Mouse (Mus musculus) midbrain, embryonic 10.5 days (tissue): Measurements from ENCODE around the gene Ccdc14. TPM values are rescaled to one million over a fixed set of nuclear protein-coding genes. Genes with fewer than 3 reads are reported as not detected.

Experiments
- DNase-seq: peaks from one replicate; pipeline ENCODE4 v3.0.0-alpha.2; 2017; ENCODE audit warnings: low spot score
- H3K27ac ChIP-seq: fragments of 300-500 bp; sonication (generic); replicated peaks from 2 replicates; pipeline ENCODE4 v1.5.1; 2016; ENCODE audit warnings: mild to moderate bottlenecking
- H3K27me3 ChIP-seq: fragments of 300-500 bp; sonication (generic); 2 replicates; pipeline ENCODE4 v1.6.1; 2016; ENCODE audit warnings: low read depth, mild to moderate bottlenecking; ENCODE audit not compliant: poor library complexity, severe bottlenecking
- H3K36me3 ChIP-seq: fragments of 300-500 bp; sonication (generic); 2 replicates; pipeline ENCODE4 v1.6.1; 2016; ENCODE audit warnings: mild to moderate bottlenecking, moderate library complexity
- H3K4me1 ChIP-seq: fragments of 300-500 bp; sonication (generic); 2 replicates; pipeline ENCODE4 v1.6.1; 2016
- H3K4me3 ChIP-seq: fragments of 300-500 bp; sonication (generic); 2 replicates; pipeline ENCODE4 v1.5.1; 2016; ENCODE audit warnings: mild to moderate bottlenecking, moderate library complexity
- H3K9me3 ChIP-seq: fragments of 300-500 bp; sonication (generic); replicated peaks from 2 replicates; pipeline ENCODE4 v1.6.1; 2016; ENCODE audit warnings: mild to moderate bottlenecking
- whole genome bisulfite sequencing: fragments of 180-500 bp; shearing (Covaris S2); methylation state at CpG from one replicate; pipeline ENCODE4 v1.1.7; 2016; 5-methylcytosine and 5-hydroxymethylcytosine counted together
- polyA plus RNA-seq: library from polyadenylated mRNA; unstranded; fragments of >200 nt; fragmentation: Nextera tagmentation; extraction: Ambion mirVana; gene quantifications from 2 replicates; pipeline ENCODE4 v1.2.1, GENCODE M21; 2016

Gene Ccdc14
- polyA plus RNA-seq, 1 experiment from 2014 or later, result 10.3 TPM

- Histone ChIP-seq H3K9me3 (peaks cover 12% of the 10 kb centered on the region), H3K27ac (no peak overlapping the region), H3K4me1 (peaks cover 10% of the 10 kb centered on the region), H3K36me3 (peaks cover 10% of the 10 kb centered on the region), H3K27me3 (peaks cover 56% of the 10 kb centered on the region), H3K4me3 (no peak overlapping the region)
- 93% methylated on average over 2 of the region's 2 CpGs for WGBS
- no peak for DNase-seq
These were observed 77.0 kb downstream of the Ccdc14 start for GRCm38 (mm10) chr16:34767443-34767842.

- Histone ChIP-seq H3K27me3 (peaks cover 60% of the 10 kb centered on the region), H3K9me3 (peaks cover 12% of the 10 kb centered on the region), H3K4me1 (peaks cover 20% of the 10 kb centered on the region), H3K27ac (no peak overlapping the region), H3K4me3 (no peak overlapping the region), H3K36me3 (peaks cover 10% of the 10 kb centered on the region)
- WGBS, result 66% methylated on average over 4 of the region's 4 CpGs
- no peak for DNase-seq
These were observed 78.0 kb downstream of the Ccdc14 start for GRCm38 (mm10) chr16:34768436-34768835.

GRCm38 (mm10) chr16:34770127-34770526 is 79.7 kb downstream of the Ccdc14 start:
- no peak overlapping the region for H3K4me3 ChIP-seq
- peaks cover 24% of the 10 kb centered on the region for H3K4me1 ChIP-seq
- DNase-seq, result no peak
- peaks cover 68% of the 10 kb centered on the region for H3K27me3 ChIP-seq
- WGBS, result 90% methylated on average over 4 of the region's 4 CpGs
- peaks cover 12% of the 10 kb centered on the region for H3K9me3 ChIP-seq
- peaks cover 10% of the 10 kb centered on the region for H3K36me3 ChIP-seq
- H3K27ac ChIP-seq, result no peak overlapping the region

- 25% methylated on average over 4 of the region's 4 CpGs for WGBS
- DNase-seq, result peak; percentile 73
- H3K27me3 ChIP-seq, result peaks cover 75% of the 10 kb centered on the region
- 0 out of 2 replicates have a peak overlapping the region, but pooled peaks have one; percentile 23 for H3K27ac ChIP-seq
- H3K36me3 ChIP-seq, result peaks cover 5% of the 10 kb centered on the region; the same call in 1 of the 2 replicates
- H3K4me1 ChIP-seq, result peaks cover 24% of the 10 kb centered on the region
- 0 out of 2 replicates have a peak overlapping the region, but pooled peaks have one; percentile 14 for H3K4me3 ChIP-seq
- H3K9me3 ChIP-seq, result peaks cover 8% of the 10 kb centered on the region
These were observed 82.1 kb downstream of the Ccdc14 start for GRCm38 (mm10) chr16:34772445-34773032.

Other genes starting within 250 kb of the Ccdc14 start
- 11.3 and 16.8 TPM in 2 replicates for gene Kalrn, start 117.1 kb upstream of the Ccdc14 start, polyA plus RNA-seq
- gene Ropn1, start 40.7 kb upstream of the Ccdc14 start, polyA plus RNA-seq, result not detected in 2 replicates
- gene Mylk, start 54.6 kb downstream of the Ccdc14 start, polyA plus RNA-seq, result 8.5 and 8.9 TPM in 2 replicates